Mouse (Mus musculus): ENCODE results near the gene Il17rc. TPM values are rescaled to one million over a fixed set of nuclear protein-coding genes. Genes with fewer than 3 reads are reported as not detected.

The Il17rc gene
- 10 to 100 TPM in 1 of 2 experiments, 1 to 10 TPM in 1; 8.2 to 10.0 TPM for total RNA-seq (2021)

DNA sequence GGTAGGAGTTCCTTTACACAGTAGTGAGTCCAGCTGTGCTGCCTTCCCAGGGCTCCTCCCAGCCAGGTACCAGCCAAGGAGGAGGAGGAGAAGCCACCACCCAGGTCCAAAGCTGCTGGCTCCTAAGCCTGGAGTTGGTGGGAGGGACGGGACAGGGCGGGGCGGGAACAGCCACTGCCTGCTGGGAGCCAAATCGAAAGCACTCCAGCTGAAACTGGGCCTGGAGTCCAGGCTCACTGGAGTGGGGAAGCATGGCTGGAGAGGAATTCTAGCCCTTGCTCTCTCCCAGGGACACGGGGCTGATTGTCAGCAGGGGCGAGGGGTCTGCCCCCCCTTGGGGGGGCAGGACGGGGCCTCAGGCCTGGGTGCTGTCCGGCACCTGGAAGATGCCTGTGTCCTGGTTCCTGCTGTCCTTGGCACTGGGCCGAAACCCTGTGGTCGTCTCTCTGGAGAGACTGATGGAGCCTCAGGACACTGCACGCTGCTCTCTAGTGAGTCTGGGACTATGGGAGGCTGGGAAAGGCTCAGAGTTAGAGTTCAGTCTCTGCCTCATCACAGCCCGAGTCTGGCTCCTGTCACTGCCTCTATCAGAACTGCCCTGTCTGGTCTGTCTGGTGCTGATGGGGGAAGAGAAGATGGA is at the start of gene Il17rc:
Gene Il17rc (plus strand): TSS at position 131 of the 640 bp plus-strand sequence.
- intact Hi-C loops (cut with DNase I): loop anchor here (5.0 kb wide), 2 partner anchors 139 to 234 kb away; partner anchors contain the start of gene Mtmr14
- DNase-seq (ENCODE audit: low spot score): peak; percentile 51

DNA sequence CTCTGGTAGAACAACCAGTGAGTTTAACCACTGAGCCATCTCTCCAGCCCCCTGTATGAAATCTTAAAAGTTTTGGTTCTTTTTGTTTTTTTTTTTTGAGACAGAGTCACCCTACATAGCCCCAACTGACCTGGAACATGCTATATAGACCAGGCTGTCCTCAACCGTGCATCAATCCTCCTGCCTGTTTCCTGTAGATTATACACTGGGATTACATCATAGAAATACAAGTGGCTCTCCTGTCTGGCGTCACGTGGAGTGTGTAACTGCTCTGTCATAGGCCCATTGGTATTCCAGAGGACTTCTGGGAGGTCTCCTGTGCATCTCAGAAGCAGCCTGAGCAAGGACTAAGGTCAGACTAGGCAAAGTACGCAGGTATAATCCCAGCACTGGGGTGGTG is 48.2 kb upstream of the Il17rc start:
- intact Hi-C loops (cut with DNase I): no loop called here
- no peak for DNase-seq (ENCODE audit: low spot score)

DNA sequence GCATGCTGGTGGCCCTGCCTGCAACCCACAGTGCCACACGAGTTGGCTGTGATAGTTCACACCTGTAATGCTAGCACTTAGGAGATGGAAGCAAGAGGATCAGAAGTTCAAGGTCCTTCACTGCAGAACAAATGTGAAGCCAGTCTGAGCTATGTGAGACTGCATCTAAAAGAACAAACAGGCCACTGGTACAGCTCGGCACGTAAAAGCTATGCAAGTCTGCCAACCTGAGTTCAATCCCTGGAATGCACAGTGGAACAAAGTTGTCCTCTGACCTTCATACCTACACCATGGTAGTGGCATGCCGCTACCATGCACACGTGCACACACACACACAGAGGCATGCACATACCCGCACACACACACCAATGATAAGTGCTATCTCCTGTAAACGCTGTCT is 47.0 kb upstream of the Il17rc start:
- intact Hi-C loops (cut with DNase I): no loop called here
- DNase-seq (ENCODE audit: low spot score): no peak

DNA sequence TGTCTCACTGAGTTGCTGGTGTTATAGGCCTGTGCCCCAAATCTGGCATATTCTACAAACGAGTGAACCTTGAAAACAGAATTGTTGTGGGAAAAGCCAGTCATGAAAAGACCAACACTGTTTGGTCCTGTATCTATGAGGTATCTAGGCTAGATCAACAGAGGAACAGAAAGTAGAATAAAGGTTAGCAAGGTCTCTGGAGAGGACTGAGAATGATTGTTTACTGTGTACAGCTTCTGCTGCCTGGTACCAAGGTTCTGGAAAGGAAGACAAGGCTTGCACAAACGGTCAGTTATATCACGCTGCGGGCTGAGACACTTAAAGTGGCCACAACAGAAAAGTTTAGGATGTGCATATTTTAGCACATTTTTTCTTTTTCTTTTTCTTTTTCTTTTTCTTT is 44.5 kb upstream of the Il17rc start:
- intact Hi-C loops (cut with DNase I): no loop called here
- DNase-seq (ENCODE audit: low spot score): no peak

DNA sequence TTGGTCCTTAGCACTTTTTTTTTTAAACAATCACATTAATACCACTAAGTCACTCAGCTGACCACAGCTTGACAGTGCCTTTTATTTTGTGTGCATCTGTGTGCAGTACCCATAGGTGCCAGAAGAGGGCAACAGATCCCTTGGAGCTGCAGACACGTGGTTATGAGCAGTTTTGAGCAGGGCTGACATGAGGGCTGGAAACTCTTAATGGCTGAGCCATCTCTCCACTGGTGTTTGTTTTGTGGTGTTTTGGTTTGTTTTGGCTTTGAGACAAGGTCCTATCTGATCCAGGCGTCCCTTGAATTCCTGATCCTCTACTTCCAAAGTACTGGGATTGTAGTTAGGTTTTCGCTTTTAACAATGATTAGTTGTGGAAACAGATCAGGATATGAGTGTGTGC is 43.8 kb upstream of the Il17rc start:
- DNase-seq (ENCODE audit: low spot score): no peak
- intact Hi-C loops (cut with DNase I): no loop called here

DNA sequence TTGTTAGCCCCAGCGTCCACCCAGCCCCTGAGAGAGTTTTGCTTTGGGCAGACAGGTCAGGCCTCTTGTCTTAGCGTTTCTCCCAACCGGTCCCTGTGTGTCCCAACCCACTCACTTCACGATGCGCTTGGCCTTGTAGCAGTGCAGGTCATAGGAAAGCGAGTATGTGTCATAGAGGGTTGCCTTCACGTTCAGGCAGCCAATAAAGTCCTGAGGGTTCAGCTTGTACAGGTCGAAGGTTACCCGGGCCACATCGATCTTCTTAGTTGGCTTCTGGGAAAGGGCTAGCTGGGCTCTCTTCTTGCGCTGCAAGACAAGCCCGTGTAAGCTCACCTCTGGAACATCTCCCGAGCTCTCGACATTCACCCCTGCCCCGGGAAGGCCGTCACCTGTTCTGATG is 43.2 kb upstream of the Il17rc start:
- DNase-seq (ENCODE audit: low spot score): no peak
- intact Hi-C loops (cut with DNase I): no loop called here

DNA sequence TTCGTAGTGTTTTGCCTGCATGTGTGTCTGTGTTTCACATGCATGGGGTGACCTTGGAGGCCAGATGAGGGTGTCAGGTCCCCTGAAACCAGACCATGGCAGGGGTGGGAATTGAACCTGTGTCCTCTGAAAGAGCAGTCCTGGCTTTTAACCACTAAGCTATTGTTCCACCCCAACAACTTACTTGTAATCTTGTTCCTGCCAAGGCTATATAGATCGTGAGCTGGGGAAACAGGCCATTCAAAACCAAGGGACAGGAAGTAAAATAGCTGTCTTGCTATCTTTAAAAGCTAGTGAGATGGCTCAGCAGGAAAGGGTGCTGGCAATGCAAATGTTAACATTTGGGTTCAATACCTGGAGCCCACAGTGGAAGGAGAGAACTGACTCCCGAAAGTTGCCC is 41.3 kb upstream of the Il17rc start:
- no peak for DNase-seq (ENCODE audit: low spot score)
- intact Hi-C loops (cut with DNase I): no loop called here

DNA sequence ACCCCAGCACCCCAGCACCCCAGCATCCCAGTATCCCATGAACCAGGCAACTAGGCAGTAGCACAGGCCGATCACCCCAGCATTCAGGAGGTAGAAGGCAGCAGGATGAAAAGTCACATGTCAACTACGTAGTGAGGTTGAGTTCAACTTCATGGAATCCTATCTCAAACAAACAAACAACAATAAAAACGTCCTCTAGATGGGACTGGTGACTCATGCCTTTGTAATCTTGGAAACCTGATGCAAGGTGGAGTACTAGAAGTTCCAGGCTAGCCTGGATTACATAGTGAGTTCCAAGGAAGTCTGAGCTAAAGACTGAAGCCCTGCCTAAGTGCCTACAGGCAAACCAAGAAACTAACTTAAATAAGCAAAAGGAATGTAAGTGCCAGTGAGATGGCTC is 40.4 kb upstream of the Il17rc start:
- DNase-seq (ENCODE audit: low spot score): no peak
- intact Hi-C loops (cut with DNase I): no loop called here

DNA sequence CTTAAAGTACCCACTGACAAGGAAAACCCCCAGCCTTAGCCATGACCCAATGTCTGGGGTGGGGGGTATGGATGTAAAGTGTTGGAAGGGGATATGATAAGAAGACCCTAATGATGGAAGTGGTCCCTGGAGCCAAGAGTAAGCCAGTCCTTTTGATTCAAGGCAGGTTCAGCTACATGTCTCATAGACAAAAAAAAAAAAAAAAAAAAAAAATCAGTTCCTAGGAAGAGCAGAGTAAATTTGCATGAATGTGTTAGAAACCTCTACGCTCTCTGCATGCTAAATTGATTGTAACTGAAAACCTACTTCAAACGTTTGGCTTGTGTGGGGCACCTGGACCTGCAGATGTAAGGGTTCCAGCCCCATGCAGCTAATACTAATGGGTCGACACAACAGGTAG is 39.4 kb upstream of the Il17rc start:
- DNase-seq (ENCODE audit: low spot score): no peak
- intact Hi-C loops (cut with DNase I): no loop called here

DNA sequence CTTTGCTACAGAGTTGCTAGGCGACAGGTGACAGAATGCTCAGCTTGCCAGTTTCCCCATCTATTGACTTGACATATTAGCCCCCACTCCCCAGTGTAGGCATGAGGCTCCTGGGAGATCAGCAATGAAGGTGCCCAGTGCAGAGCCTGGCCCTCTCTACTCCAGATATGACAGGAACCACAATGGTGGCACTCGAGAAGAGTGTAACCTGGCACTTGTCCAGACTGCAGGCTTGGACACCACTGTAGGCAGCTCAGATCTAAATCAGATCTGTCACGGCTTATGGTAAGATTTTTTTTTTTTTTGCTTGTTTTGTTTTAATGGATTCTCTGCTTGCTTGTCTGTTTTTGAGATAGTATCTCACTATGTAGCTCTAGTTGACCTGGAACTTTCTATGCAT is 37.6 kb upstream of the Il17rc start:
- no peak for DNase-seq (ENCODE audit: low spot score)
- intact Hi-C loops (cut with DNase I): no loop called here

DNA sequence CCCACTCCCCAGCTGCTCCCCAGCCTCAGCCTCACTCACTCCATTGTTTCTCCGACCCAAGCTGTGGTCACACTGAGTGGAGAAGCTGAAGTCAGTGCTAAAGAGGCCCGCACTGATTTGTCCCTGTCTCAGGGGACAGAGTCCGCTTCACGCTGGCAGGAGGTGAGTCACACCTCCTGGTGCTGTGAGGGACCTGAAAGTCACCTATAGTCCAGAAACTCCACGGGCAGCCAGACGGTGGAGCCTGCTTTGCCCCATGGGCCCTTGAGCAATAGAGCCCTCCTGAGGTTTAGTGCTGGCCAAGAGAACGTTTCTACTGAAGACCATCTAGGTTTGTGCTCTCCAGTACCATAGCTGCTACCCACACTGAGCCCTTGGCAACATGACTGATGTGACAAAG is 36.5 kb upstream of the Il17rc start:
- DNase-seq (ENCODE audit: low spot score): no peak
- intact Hi-C loops (cut with DNase I): no loop called here

DNA sequence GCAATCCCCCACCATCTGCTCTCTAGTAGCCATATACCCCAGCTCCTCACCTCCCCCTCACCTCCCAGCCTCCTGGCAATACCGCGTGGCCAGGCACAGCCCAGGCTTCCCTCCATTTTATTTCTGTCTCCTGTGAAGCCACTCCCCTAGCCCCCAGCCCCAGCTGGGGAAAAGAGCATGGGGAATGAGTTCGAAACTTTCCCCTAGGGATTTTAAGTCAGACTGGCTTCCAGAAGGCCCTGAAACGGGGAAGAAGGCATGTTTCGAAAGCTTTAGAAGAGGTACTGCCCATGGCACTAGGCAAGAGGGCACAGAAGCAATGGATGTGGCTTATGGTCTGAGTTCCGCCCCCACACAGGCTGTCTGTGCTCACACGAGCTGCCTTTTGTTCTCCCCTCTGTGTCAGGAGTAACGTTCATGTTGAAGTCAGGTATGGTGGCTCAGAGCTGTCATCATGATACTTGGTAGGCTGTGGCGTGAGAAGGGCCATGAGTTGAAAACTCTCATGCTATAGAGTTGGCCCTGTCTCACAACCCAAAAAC is 35.5 kb upstream of the Il17rc start, which contains the start of gene Cidec:
Gene Cidec (minus strand): TSS at position 97 of the 542 bp plus-strand sequence.
- no peak for DNase-seq (ENCODE audit: low spot score)
- intact Hi-C loops (cut with DNase I): no loop called here

DNA sequence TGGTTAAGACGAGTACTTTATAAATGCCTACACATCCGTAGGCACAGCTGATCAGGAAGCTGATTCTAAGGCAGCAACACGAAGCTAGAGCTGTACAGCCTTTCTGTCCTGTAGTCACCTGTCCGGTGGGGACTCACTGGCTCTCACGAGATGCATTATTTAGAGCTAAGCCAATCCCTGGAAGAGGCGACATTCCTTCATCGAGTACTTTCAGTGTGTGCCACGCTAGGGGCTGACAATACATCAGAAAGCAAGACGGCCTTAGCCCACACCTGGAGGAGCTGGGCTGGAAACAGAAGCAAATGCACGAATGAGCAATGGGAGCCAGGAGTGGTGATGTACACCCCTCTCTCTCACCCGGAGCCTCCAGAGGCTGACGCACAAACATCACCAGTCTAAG is 34.1 kb upstream of the Il17rc start:
- intact Hi-C loops (cut with DNase I): no loop called here
- DNase-seq (ENCODE audit: low spot score): no peak

DNA sequence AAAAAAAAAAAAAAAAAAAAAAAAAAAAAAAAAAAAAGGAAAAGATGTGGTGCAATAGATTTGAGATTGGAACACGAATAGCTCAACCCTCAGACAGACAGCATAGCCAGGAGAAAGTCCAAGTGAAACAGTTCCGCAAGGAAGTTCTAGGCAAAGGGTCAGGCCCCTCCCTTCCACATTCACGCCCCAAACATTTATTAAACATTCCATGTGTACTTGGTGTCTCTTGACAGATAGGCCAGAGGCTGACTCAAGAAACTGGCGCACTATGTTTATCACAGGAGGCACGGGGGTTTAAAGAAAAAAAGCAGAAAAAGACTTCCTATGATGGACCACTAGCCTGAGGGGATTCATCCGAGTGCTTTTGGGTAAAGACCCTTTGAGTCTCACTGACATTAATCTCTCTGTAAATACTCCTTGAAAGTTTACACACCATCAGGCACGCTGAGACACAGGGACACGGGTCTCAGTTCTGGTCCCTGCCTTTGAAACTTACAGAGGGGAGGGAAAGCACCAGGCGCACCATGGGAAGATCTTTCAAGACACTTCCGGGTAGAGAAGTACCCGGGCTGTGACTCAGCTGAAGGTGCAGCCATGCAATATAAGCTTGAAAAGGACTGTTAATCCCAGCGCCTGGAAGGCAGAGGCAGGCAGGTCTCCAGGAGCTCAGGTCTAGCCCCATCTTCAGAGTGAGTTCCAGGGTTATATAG is 32.4 kb upstream of the Il17rc start:
- intact Hi-C loops (cut with DNase I): no loop called here
- no peak for DNase-seq (ENCODE audit: low spot score)

DNA sequence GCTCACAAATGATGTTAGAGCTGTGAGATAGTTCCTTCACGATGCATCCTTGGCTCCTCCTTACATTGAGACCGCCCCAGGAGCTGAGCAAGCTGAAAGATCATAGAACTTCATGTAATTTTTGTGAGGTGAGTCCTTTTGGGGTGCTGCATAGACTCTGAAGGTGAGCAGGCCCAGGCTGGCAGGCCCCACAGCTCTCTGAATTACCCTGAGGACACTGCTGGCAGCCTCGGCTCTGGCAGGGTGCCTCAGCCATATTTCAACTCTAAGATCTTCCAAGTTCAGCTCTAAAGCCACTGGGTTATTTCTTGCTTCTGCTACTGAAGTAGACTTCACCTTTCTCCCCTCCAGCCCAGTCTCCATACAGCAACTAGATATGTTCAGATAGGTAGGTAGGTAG is 30.5 kb upstream of the Il17rc start:
- intact Hi-C loops (cut with DNase I): no loop called here
- no peak for DNase-seq (ENCODE audit: low spot score)

DNA sequence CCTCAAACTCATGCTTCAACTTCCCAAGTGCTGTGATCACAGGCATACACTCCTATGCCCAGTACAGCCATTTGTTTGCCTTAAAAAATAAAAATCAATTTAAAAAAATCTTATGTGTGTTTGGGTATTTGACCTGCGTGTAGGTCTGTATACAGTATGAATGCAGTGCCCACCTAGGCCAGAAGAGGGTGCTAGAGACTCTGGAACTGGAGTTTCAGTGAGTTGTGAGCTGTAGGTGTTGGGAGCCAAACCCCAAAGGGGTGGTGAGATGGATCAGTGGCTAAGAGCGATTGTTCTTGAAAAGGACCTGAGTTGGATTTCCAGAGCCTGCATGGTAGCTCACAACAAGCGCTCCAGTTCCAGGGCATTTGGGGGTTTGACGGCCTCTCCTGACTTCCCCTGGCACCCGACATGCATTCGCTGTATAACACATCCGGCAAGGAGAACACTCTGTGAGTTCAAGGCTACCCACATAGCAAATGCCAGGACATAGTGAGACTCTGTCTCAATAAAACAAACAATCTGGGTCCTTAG is 30.0 kb upstream of the Il17rc start:
- DNase-seq (ENCODE audit: low spot score): no peak
- intact Hi-C loops (cut with DNase I): no loop called here

DNA sequence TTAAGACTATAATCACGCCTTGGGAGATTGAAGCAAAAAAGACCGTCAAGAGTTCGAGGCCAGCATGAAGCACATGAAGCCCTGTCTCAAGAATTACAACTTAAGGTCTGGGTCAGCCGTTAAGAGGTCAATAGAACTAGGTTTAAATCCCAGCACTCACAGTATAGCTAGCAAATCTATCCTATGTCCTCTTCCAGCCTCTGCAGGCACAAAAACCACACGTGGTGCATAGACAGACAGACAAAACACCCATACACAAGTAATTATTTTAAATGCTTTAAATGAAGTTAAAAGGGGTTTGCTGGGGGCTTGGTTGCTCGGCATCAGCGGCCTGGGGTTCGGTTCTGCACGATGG is 29.2 kb upstream of the Il17rc start:
- no peak for DNase-seq (ENCODE audit: low spot score)
- intact Hi-C loops (cut with DNase I): loop anchor here (2.0 kb wide), 1 partner anchor 27 kb away; no protein-coding TSS in a partner anchor

DNA sequence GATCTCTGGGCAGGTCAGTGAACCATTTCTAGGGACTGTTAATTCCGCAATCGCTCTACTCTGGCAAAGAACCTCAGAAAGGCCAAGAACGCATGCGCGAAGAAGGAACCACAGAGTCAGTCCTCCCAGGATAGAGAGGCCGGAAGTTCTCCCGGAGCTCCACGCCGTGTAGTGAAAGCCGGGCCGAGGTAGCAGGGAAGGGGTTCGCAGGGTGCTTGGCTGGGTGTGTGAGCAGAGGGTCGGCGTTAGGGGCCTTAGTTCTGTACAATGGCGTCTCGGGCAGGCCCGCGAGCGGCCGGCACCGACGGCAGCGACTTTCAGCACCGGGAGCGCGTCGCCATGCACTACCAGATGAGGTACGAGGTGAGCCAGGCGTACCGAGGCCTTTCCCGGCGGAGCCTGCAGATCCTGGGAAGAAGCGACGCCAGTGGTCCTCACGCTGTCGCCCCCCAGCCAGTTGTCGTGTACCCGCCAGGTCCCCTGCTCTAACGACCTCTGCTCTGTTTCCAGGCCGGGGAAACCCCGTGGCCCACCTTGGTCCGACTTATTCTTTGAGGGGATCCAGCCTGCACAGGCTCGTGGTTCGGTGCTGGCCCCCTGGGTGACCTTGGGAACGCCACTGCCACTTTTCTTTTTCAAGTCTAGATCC is 28.7 kb upstream of the Il17rc start, which contains the start of gene Jagn1:
Gene Jagn1 (plus strand): TSS at position 128 of the 649 bp plus-strand sequence.
- intact Hi-C loops (cut with DNase I): loop anchor here (2.0 kb wide), 1 partner anchor 26 kb away; no protein-coding TSS in a partner anchor
- peak; percentile 78 for DNase-seq (ENCODE audit: low spot score)

DNA sequence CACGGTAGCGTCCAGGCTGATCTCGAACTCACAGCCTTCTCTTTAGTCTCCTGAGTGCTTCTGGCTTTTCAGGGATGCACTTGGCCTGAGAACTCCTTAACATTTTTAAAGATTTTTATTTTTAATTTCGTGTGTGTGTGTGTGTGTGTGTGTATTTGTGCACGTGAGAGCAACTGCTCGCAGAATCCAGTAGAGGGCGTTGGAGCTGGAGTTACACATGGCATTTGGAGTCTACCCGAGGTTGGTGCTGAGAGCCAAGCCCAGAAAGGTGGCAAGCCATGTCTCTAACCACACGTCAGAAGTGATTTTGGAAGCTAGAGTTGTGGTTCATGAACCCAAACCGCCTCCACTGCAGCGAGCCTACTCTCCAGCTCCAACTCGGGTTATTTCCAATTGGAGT is 28.1 kb upstream of the Il17rc start:
- DNase-seq (ENCODE audit: low spot score): no peak
- intact Hi-C loops (cut with DNase I): loop anchor here (2.0 kb wide), 1 partner anchor 26 kb away; no protein-coding TSS in a partner anchor

DNA sequence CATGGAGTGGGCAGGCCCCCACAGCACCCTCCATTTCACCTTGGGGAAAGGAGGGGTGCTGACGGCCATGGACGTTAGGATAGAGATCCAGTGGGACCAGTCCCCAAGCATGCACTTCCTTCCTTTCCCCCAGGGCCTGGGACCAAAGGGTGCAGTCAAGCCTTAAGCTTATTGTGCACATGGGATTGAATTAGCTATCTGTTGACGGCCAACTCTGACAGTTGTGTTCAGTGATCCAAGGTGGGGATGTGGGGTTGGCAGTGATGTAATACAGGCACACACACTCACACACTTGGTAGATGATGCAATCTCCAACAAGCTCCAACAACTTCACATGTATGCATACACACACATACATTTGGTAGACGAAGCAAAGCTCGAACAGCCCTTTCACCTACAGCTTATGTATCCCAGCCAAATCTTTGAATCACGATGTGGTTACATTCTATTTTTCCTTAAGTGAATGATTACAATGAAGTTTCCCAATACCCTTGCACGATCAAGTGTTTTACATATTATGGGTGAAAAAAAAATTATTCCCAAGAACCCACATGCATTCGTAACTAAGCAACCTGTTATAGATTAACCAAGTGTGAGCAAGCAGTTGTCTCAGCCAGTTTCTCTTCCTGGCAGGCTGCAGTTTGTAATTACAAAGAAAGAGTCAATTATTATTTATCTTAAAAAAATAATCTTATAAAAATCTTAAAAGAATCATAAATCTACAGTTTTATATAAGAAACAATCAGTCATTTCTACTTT is 26.8 kb upstream of the Il17rc start:
- no peak for DNase-seq (ENCODE audit: low spot score)
- intact Hi-C loops (cut with DNase I): no loop called here
